Mouse (Mus musculus) liver, embryonic 18 days (tissue): ENCODE data around the gene Prl3c1. TPM values are rescaled to one million over a fixed set of nuclear protein-coding genes. Genes with fewer than 3 reads are reported as not detected.

Experiments
- polyA plus RNA-seq: library from polyadenylated mRNA; depleted of rRNA; stranded (reverse); fragments of >200 nt; gene quantifications from 2 replicates; pipeline ENCODE4 v1.2.3, GENCODE M21; 2012; rRNA removed

Gene Prl3c1
- not detected in 2 replicates for polyA plus RNA-seq

GRCm38 (mm10) chr13:27196359-27196758 is at the start of gene Prl3c1:
Gene Prl3c1, plus strand, starts transcription at chr13:27196659.

GRCm38 (mm10) chr13:27156490-27156889 is 40.0 kb upstream of the Prl3c1 start, which contains the start of gene Prl3d3:
Gene Prl3d3, plus strand, starts transcription at chr13:27156790.

GRCm38 (mm10) chr13:27241547-27241946 is 45.1 kb downstream of the Prl3c1 start, which contains the start of gene Prl3b1:
Gene Prl3b1, plus strand, starts transcription at chr13:27241847.

Other genes starting within 250 kb of the Prl3c1 start
- not detected in 2 replicates for gene Prl, start 139.1 kb upstream of the Prl3c1 start, polyA plus RNA-seq
- not detected in 2 replicates for gene Prl3d1, start 102.5 kb upstream of the Prl3c1 start, polyA plus RNA-seq
- not detected in 2 replicates for gene Prl3d2, start 75.0 kb upstream of the Prl3c1 start, polyA plus RNA-seq
- gene Prl3d3, start 39.9 kb upstream of the Prl3c1 start, polyA plus RNA-seq: not detected in 2 replicates
- gene Prl3b1, start 45.2 kb downstream of the Prl3c1 start, polyA plus RNA-seq: 0.09 and 0.11 TPM in 2 replicates
- gene Prl3a1, start 62.8 kb downstream of the Prl3c1 start, polyA plus RNA-seq: not detected in 2 replicates
- not detected in 2 replicates for gene Prl6a1, start 116.0 kb downstream of the Prl3c1 start, polyA plus RNA-seq
- gene Prl8a2, start 149.0 kb downstream of the Prl3c1 start, polyA plus RNA-seq: not detected in 2 replicates
- not detected in 2 replicates for gene Prl2b1, start 194.2 kb downstream of the Prl3c1 start, polyA plus RNA-seq
- not detected in 2 replicates for gene Prl8a6, start 242.0 kb downstream of the Prl3c1 start, polyA plus RNA-seq